Mouse (Mus musculus) heart, embryonic 13.5 days (tissue): ENCODE measurements around the gene Hoxa5. TPM values are rescaled to one million over a fixed set of nuclear protein-coding genes. Genes with fewer than 3 reads are reported as not detected.

ENCODE experiments used
- ATAC-seq: fragments of 200-750 bp; cut with Nextera tagmentation; 2 replicates; pipeline ENCODE4 v1.8.0; 2017; ENCODE audit warnings: moderate TSS enrichment; ENCODE audit not compliant: insufficient number of reproducible peaks, low FRiP score, low TSS enrichment; ENCODE audit errors: extremely low read depth
- H3K27ac ChIP-seq: fragments of 300-500 bp; sonication (generic); replicated peaks from 2 replicates; pipeline ENCODE4 v1.5.1; 2015; ENCODE audit warnings: moderate library complexity, mild to moderate bottlenecking, inconsistent platforms
- H3K27me3 ChIP-seq: fragments of 300-500 bp; sonication (generic); replicated peaks from 2 replicates; pipeline ENCODE4 v1.6.1; 2015; ENCODE audit warnings: mild to moderate bottlenecking, inconsistent platforms
- H3K36me3 ChIP-seq: fragments of 300-500 bp; sonication (generic); 2 replicates; pipeline ENCODE4 v1.6.1; 2015; ENCODE audit warnings: mild to moderate bottlenecking, inconsistent platforms
- H3K4me1 ChIP-seq: fragments of 300-500 bp; sonication (generic); 2 replicates; pipeline ENCODE4 v1.6.1; 2015; ENCODE audit warnings: inconsistent platforms
- H3K4me2 ChIP-seq: fragments of 300-500 bp; sonication (generic); 2 replicates; pipeline ENCODE4 v1.6.1; 2015; ENCODE audit warnings: inconsistent platforms, mild to moderate bottlenecking, moderate library complexity
- H3K4me3 ChIP-seq: fragments of 300-500 bp; sonication (generic); 2 replicates; pipeline ENCODE4 v1.5.1; 2015; ENCODE audit warnings: moderate library complexity, mild to moderate bottlenecking, inconsistent platforms
- H3K9ac ChIP-seq: fragments of 300-500 bp; sonication (generic); 2 replicates; pipeline ENCODE4 v1.6.1; 2015; ENCODE audit warnings: inconsistent platforms, mild to moderate bottlenecking, moderate library complexity
- H3K9me3 ChIP-seq: fragments of 300-500 bp; sonication (generic); 2 replicates; pipeline ENCODE4 v1.6.1; 2016; ENCODE audit warnings: inconsistent platforms
- WGBS: fragments of 180-500 bp; shearing (Covaris S2); methylation state at CpG from one replicate; pipeline ENCODE4 v1.1.7; 2015; ENCODE audit warnings: mixed read lengths; 5-methylcytosine and 5-hydroxymethylcytosine counted together
- polyA plus RNA-seq: library from polyadenylated mRNA; unstranded; fragments of >200 nt; fragmentation: Nextera tagmentation; extraction: Ambion mirVana; gene quantifications from 2 replicates; pipeline ENCODE4 v1.2.1, GENCODE M21; 2015

The Hoxa5 gene
- polyA plus RNA-seq, 1 experiment from 2014 or later, result 5.9 TPM

DNA sequence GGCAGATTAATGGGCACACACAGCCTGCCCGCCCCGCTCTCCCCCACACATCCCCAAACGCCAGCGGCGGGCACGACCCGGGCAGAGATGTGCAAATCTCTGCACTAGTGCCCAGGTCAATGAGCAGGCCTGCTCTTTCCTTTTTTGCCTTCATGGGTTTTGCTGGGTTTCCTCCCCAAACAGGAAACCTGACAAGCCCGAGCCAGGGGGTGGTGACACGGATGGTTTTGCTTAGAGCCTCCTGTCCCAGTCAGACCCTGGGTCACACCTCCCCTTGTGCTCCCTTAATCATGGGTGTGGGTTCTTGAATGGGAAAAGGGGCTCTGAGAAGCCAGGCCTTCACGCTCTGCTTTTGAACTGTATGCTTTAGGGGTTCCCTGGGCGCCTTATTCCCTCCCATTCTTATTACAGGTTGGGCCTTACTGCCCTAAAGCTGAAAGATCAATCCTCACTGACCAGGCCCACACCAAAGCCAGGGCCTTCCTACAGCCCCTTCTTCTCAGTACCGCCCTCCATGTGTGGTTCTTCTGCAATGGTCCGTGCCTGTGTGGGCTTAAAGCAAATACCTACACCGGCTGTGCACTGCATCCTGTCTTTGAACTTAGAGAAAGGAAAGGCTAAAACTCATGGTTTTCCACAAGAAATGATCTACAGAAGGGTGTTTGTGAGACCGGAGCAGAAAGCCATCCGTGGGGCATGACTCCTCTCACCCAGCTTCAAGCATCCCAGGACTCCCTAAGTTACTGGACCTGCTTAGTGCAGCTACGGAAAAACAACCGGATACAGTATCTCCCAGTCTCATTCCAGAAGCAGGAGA, 4.7 kb upstream of the Hoxa5 start:
- WGBS, result 9% methylated on average over 18 of the region's 18 CpGs
- no peaks in the 10 kb centered on the region for H3K9me3 ChIP-seq
- H3K4me3 ChIP-seq, result peak overlapping the region; percentile 34
- H3K36me3 ChIP-seq, result no peaks in the 10 kb centered on the region
- no peak overlapping the region for H3K9ac ChIP-seq
- no peak overlapping the region for H3K27ac ChIP-seq
- H3K4me1 ChIP-seq, result peaks cover 32% of the 10 kb centered on the region
- peaks cover 100% of the 10 kb centered on the region for H3K27me3 ChIP-seq
- no peak for ATAC-seq
- H3K4me2 ChIP-seq, result peak overlapping the region; percentile 54

DNA sequence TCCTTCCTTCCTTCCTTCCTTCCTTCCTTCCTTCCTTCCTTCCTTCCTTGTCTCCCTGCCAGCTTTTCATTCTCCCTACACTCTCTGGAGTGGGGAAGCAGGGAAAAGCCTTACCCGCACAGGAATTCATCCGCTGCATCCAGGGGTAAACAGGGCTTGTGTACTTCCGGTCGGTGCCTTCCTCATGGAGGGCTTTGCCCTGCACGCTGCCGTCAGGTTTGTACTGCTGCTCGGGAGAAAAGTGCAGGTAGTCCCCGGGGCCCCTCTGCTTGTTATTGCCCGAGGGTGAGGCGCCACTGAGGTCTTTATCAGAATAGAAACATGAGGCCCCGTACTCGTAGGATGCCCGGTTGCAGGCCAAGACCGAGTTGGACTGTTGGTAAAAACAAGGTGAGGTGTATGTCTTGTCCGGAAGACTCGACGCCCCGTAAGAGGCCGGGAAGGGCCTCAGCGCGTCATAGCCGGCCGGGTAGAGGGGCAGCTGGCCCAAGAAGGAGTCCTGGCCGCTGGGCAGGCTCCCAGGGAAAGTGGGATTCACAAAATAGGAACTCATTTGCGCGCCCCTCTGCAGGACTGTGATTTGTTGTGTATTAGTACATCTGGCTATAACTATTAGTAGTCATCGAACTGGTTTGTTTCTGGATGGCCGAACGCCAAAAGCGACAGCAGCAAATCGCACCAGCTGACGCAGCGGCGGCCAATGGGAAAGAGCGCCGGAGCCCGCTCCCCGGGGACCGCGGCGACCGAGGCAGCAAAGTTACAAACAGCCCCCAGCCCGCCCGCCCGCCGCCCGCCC, 3.9 kb upstream of the Hoxa5 start, which contains the start of gene Hoxa6:
TSS of gene Hoxa6 (minus strand) at position 651 of the 796 bp plus-strand sequence.
- ATAC-seq, result no peak
- peaks cover 41% of the 10 kb centered on the region for H3K4me1 ChIP-seq
- no peak within 1 kb of the TSS for H3K9ac ChIP-seq
- peak within 1 kb of the TSS; percentile 54 for H3K4me2 ChIP-seq
- peak within 1 kb of the TSS; percentile 34 for H3K4me3 ChIP-seq
- 1% methylated on average over 45 of the region's 47 CpGs for WGBS
- H3K27ac ChIP-seq, result no peak within 1 kb of the TSS
- peaks cover 100% of the 10 kb centered on the region for H3K27me3 ChIP-seq
- H3K36me3 ChIP-seq, result no peaks in the 10 kb centered on the region
- H3K9me3 ChIP-seq, result no peaks in the 10 kb centered on the region

DNA sequence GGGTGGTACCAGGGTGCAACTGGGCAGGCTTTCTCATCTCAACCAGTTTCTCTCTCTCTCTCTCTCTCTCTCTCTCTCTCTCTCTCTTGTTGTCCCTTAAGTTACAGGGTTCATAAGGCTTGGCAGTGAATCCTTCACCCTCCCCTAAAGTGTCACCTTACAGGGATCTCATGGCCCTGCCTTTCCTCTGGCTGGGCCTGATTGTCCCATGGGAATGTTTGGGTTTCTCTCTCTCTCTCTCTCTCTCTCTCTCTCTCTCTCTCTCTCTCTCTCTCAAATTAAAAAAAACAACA, 3.2 kb upstream of the Hoxa5 start:
- no peak overlapping the region for H3K27ac ChIP-seq
- H3K4me2 ChIP-seq, result no peak overlapping the region
- H3K36me3 ChIP-seq, result no peaks in the 10 kb centered on the region
- no peak overlapping the region for H3K9ac ChIP-seq
- no peak for ATAC-seq
- H3K9me3 ChIP-seq, result no peaks in the 10 kb centered on the region
- H3K4me3 ChIP-seq, result no peak overlapping the region
- H3K27me3 ChIP-seq, result peaks cover 100% of the 10 kb centered on the region
- peaks cover 37% of the 10 kb centered on the region for H3K4me1 ChIP-seq

DNA sequence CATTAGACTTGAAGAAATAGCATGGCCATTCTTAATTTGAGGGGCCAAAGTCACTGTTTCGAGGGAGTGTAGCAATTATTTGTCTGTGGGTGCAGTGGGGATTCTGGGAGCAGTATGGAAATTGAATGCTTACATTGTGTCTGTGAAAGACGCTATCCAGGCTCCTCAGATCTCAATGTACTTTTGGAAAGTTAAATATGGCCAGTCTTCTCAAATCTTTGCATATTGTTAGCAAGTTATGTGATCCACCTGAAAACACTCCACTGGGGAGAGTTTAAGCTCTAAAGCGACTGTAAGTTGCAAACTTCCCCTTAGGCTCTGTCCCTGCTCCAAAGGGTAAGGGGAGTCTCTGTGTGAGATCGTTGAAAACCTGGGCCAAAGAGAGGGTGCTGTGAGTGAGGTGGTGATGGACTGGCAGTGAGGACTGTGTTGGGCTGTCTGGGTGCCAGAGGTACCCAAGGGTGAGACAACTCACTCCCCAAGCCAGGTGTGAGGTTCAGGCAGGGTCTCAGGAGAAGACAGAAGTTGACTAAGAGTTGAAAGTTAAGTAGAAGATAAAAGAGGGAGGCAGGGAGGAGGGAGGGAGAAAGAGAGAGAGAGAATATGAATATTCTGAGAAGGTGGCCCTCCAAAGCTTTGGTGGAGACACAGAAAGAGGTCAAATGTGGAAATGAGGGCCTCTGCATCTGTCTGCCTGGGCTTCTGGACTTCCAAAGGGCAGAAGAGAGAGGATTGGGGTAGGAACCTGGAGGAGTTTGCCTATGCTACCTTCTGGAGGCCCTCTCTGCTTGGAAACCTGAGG, 2.7 kb upstream of the Hoxa5 start:
- 4% methylated on average over 4 of the region's 4 CpGs for WGBS
- ATAC-seq, result no peak
- Histone ChIP-seq H3K27ac (no peak overlapping the region), H3K9ac (no peak overlapping the region), H3K9me3 (no peaks in the 10 kb centered on the region), H3K4me1 (peaks cover 35% of the 10 kb centered on the region), H3K4me3 (no peak overlapping the region), H3K4me2 (no peak overlapping the region), H3K27me3 (peaks cover 100% of the 10 kb centered on the region), H3K36me3 (no peaks in the 10 kb centered on the region)

DNA sequence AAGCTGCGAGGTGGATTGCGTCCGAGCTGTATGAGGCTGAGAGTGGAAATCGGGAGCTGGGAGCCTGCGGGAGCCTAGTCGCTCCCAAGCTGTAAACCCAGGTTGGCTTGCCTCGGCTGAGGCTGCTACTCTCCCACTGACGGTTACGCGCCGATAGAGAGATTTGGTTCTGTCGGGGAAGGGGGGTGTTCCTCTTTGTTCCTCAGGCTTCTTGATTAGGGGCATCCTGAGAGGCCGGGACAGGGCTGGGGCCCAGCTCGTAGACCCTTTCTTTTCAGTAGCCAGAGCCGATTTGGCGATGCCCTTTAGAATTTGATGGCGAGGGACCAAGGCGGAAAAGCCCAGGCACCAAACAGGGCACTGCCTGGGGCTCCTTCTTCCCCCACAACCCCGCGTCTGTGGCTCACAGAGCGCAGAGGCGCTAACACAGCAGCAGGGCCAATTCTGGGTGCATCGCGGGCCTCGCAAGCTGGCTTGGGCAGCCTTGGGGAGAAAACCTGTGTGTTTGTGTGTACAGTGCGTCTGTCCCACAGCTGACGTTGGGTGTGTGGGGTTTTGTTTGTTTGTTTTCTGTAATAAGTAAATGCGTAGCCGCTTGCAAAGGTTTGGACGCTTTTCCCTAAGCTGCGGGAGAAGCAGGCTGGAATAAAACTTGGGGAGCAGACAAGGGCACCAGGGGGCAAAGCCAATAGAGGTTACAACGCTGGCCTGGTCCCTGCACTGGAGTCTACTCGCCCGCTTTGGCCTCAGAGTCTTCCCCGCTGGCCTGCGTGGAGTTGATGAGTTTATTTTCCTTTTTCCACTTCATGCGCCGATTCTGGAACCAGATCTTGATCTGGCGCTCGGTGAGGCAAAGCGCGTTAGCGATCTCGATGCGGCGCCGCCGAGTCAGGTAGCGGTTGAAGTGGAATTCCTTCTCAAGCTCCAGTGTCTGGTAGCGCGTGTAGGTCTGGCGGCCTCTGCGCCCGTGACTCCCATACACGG, 1.5 kb upstream of the Hoxa5 start:
- Histone ChIP-seq H3K4me1 (peaks cover 27% of the 10 kb centered on the region), H3K27me3 (peaks cover 100% of the 10 kb centered on the region), H3K27ac (no peak overlapping the region), H3K36me3 (no peaks in the 10 kb centered on the region), H3K9ac (no peak overlapping the region), H3K4me2 (peak overlapping the region; percentile 16), H3K9me3 (no peaks in the 10 kb centered on the region), H3K4me3 (0 out of 2 replicates have a peak overlapping the region, but pooled peaks have one; percentile 56)
- 3% methylated on average over 55 of the region's 55 CpGs for WGBS
- no peak for ATAC-seq

- peak overlapping the region; percentile 56; the same call in 1 of the 2 replicates for H3K4me3 ChIP-seq
- 5% methylated on average over 14 of the region's 14 CpGs for WGBS
- H3K4me1 ChIP-seq, result peaks cover 27% of the 10 kb centered on the region
- H3K9me3 ChIP-seq, result no peaks in the 10 kb centered on the region
- no peak overlapping the region for H3K27ac ChIP-seq
- no peak for ATAC-seq
- H3K4me2 ChIP-seq, result peak overlapping the region; percentile 16
- H3K36me3 ChIP-seq, result no peaks in the 10 kb centered on the region
- H3K27me3 ChIP-seq, result peaks cover 100% of the 10 kb centered on the region
- H3K9ac ChIP-seq, result no peak overlapping the region
Measured at GRCm38 (mm10) chr6:52205221-52205620, 834 bp upstream of the Hoxa5 start.

- no peak for ATAC-seq
- H3K9ac ChIP-seq, result peak overlapping the region; percentile 80
- peak overlapping the region; percentile 13; the same call in 1 of the 2 replicates for H3K27ac ChIP-seq
- peak overlapping the region; percentile 56 for H3K4me3 ChIP-seq
- H3K36me3 ChIP-seq, result no peaks in the 10 kb centered on the region
- peaks cover 100% of the 10 kb centered on the region for H3K27me3 ChIP-seq
- H3K4me1 ChIP-seq, result peaks cover 24% of the 10 kb centered on the region
- WGBS, result under 1% methylated on average over 46 of the region's 46 CpGs
- H3K9me3 ChIP-seq, result no peaks in the 10 kb centered on the region
- H3K4me2 ChIP-seq, result peak overlapping the region; percentile 67
Measured at GRCm38 (mm10) chr6:52203371-52204049, 877 bp downstream of the Hoxa5 start.

GRCm38 (mm10) chr6:52203121-52203370, 1.3 kb downstream of the Hoxa5 start:
- Histone ChIP-seq H3K4me1 (peaks cover 19% of the 10 kb centered on the region), H3K4me2 (peak overlapping the region; percentile 67), H3K9me3 (no peaks in the 10 kb centered on the region), H3K27me3 (peaks cover 100% of the 10 kb centered on the region), H3K36me3 (no peaks in the 10 kb centered on the region), H3K9ac (peak overlapping the region; percentile 80), H3K4me3 (peak overlapping the region; percentile 56), H3K27ac (peak overlapping the region; percentile 13; the same call in 1 of the 2 replicates)
- ATAC-seq, result no peak
- 2% methylated on average over 10 of the region's 10 CpGs for WGBS

- H3K9me3 ChIP-seq, result no peaks in the 10 kb centered on the region
- H3K27me3 ChIP-seq, result peaks cover 100% of the 10 kb centered on the region
- peaks cover 19% of the 10 kb centered on the region for H3K4me1 ChIP-seq
- 4% methylated on average over 22 of the region's 22 CpGs for WGBS
- H3K4me3 ChIP-seq, result peak overlapping the region; percentile 56
- H3K36me3 ChIP-seq, result no peaks in the 10 kb centered on the region
- no peak for ATAC-seq
- peak overlapping the region; percentile 67 for H3K4me2 ChIP-seq
- H3K9ac ChIP-seq, result peak overlapping the region; percentile 80
- no peak overlapping the region for H3K27ac ChIP-seq
Measured at GRCm38 (mm10) chr6:52202362-52203120, 1.8 kb downstream of the Hoxa5 start.
